Mouse (Mus musculus) G1E (cell line): ENCODE measurements around the gene Zkscan16.

ENCODE experiments used
- CTCF ChIP-seq: IDR thresholded peaks from 2 replicates; pipeline ENCODE4 v1.5.1; 2012; ENCODE audit warnings: low read depth, low read length, inconsistent platforms, mixed read lengths
- GATA1 ChIP-seq: IDR thresholded peaks from 2 replicates; pipeline ENCODE4 v1.6.1; 2012; ENCODE audit warnings: borderline replicate concordance, low read length, inconsistent platforms, mixed read lengths
- TAL1 ChIP-seq: conservative IDR thresholded peaks from 2 replicates; pipeline ENCODE4 v1.6.1; 2012; ENCODE audit warnings: low read depth, low read length, inconsistent platforms, mixed read lengths

GRCm38 (mm10) chr4:58952630-58953029, 9.2 kb downstream of the Zkscan16 start:
- TF ChIP-seq CTCF (no peak), GATA1 (no peak), TAL1 (no peak)
